Mouse (Mus musculus) cerebellum, adult 2 months (tissue): ENCODE results near the gene Stat5a. TPM values are rescaled to one million over a fixed set of nuclear protein-coding genes. Genes with fewer than 3 reads are reported as not detected.
A peak's percentile ranks its signal among the peaks of the same experiment; 100 is the strongest.

Experiments
- DNase-seq, 2 experiments: peaks; one replicate each; pipeline ENCODE4 v3.0.0; 2021
- H3K27ac ChIP-seq: fragments of 200-500 bp; 2 replicates; pipeline ENCODE4 v1.5.1; 2012; ENCODE audit warnings: low read length, control low read depth, inconsistent platforms; ENCODE audit not compliant: insufficient read depth
- H3K27me3 ChIP-seq: fragments of 200-500 bp; 2 replicates; pipeline ENCODE4 v1.6.1; 2012; ENCODE audit warnings: inconsistent platforms, mild to moderate bottlenecking, low read length, moderate library complexity; ENCODE audit not compliant: control insufficient read depth, insufficient read depth
- H3K4me1 ChIP-seq: fragments of 200-500 bp; 2 replicates; pipeline ENCODE4 v1.6.1; 2011; ENCODE audit warnings: low read length; ENCODE audit not compliant: control insufficient read depth, insufficient read depth
- H3K4me3 ChIP-seq: fragments of 200-500 bp; replicated peaks from 2 replicates; pipeline ENCODE3; 2011; ENCODE audit warnings: mild to moderate bottlenecking, low read depth, low read length, control low read depth; ENCODE audit not compliant: insufficient read depth
- CTCF ChIP-seq: fragments of 200-500 bp; IDR thresholded peaks from 2 replicates; pipeline ENCODE4 v1.5.1; 2011; ENCODE audit warnings: low read depth, mild to moderate bottlenecking, control low read depth, low read length, moderate library complexity, borderline replicate concordance; ENCODE audit not compliant: insufficient read depth
- POLR2A ChIP-seq: fragments of 200-500 bp; IDR thresholded peaks from 2 replicates; pipeline ENCODE4 v1.6.1; 2011; ENCODE audit warnings: low read length, control low read depth, borderline replicate concordance; ENCODE audit not compliant: insufficient read depth
- WGBS: fragments of 180-500 bp; shearing (Covaris S2); methylation state at CpG from one replicate; pipeline ENCODE4 v1.1.7; 2018; 5-methylcytosine and 5-hydroxymethylcytosine counted together
- polyA plus RNA-seq: library from polyadenylated mRNA; depleted of rRNA; stranded (reverse); fragments of >200 nt; gene quantifications from 2 replicates; pipeline ENCODE4 v1.2.3, GENCODE M21; 2012

Stat5a gene
- polyA plus RNA-seq, 1 experiment, result 3.0 TPM

DNA sequence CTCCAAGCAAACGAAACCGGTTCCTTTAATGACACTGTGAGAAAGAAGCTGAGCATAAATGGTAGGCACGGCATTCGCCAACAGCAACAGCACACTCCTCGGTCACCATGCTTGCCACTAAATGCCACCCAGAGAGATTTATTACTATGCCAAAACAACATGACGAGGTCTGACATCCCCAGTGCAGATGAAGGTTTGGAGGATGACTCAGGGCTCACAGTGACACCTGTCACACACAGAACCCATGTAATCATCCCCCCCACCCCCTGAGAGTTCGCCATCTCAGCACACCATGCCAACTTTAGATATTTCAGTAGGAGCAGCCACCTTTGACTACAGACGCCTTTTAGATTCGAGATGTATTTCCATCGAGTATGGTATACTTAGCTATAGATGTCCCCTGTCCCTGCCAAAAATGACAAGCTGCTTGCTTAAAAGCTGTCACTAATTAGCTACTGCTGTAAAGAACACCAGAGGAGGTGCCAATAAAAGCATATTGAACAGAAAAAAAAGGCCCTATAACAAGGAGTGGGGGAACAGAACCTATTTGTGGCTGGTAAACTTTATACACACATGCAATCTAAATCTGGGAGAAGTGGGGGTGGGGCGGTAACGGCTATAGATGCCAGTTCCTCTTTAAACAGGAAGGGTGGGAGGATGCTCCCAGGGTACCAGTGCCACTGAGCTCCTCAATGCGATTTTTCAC, 32.8 kb upstream of the Stat5a start:
- 32% methylated on average over 13 of the region's 13 CpGs for WGBS
- H3K4me1 ChIP-seq, result peaks cover 34% of the 10 kb centered on the region
- H3K4me3 ChIP-seq, result no peak overlapping the region
- H3K27me3 ChIP-seq, result no peaks in the 10 kb centered on the region
- DNase-seq, result peak; percentile 40 to 69
- no peak for TF ChIP-seq CTCF
- no peak for TF ChIP-seq POLR2A
- no peak overlapping the region for H3K27ac ChIP-seq

DNA sequence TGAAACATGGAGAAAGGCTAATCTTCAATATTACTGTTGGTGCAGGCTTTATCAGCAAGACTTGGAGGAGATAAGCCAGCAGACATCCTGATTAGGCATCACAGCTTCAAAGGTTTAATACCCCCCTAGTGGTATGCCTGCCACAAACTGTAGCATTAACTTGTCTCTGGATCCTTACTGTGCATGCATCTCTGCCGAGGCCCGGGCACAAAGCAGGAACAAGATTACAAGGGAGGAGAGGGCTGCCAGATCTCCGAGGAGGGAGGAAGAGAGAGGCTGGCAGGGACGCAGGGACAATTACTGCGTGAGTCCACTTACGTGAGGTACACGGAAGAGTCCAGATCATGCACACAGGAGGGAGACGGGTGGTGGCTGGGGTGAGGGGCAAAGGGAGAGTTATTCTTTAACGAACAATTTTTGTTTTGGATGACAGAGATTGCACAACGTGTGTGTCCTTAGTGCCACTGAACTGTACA, 30.4 kb upstream of the Stat5a start:
- no peaks in the 10 kb centered on the region for H3K27me3 ChIP-seq
- DNase-seq, result peak; percentile 58 to 60
- TF ChIP-seq POLR2A, result no peak
- 0 out of 2 replicates have a peak, but pooled peaks have one; percentile 14 for TF ChIP-seq CTCF
- WGBS, result 7% methylated on average over 10 of the region's 10 CpGs
- peak overlapping the region; percentile 19 for H3K4me3 ChIP-seq
- peaks cover 26% of the 10 kb centered on the region for H3K4me1 ChIP-seq
- H3K27ac ChIP-seq, result peak overlapping the region; percentile 19

DNA sequence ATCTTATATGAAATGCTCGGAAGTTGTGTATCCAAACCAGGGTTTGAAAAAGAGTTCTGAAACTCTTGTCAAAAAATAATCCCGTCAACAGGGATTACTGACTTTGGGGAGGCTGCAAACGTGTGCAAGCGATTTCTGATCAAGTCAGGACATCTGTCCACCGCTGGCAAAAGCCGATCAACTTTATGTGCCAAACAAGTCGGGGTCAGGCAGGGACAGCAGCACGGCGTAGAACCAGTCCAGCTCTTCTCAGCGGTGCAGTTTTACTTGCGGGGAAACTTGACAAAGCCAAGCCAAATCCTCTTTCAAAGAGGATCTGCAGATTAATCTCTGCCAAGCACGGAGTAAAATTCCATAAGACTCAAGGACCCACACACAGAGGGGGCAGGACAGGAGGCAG, 29.5 kb upstream of the Stat5a start:
- no peaks in the 10 kb centered on the region for H3K27me3 ChIP-seq
- peak in 1 of 2 experiments; percentile 37 for DNase-seq
- H3K4me3 ChIP-seq, result no peak overlapping the region
- 38% methylated on average over 12 of the region's 12 CpGs for WGBS
- no peak overlapping the region for H3K27ac ChIP-seq
- peaks cover 21% of the 10 kb centered on the region for H3K4me1 ChIP-seq
- TF ChIP-seq CTCF, result no peak
- no peak for TF ChIP-seq POLR2A

DNA sequence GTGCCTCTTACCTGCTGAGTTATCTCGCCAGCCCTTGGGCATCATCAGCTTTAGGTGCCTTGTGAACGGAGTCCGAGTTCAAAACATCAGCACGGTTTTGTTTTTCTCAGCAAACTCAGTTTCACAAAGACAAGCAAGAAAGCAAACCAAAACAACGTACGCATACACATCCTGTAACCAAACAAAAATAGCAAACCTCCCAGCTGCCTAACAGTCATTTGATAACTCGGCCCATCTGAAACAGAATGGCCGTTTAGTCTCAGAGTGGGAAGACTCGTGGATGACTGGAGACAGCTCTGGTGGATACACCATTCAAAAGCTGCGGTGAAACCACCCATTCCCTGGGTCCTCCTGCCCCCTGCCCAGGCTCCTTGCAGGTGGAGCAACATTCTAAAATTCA, 27.8 kb upstream of the Stat5a start:
- H3K27ac ChIP-seq, result no peak overlapping the region
- H3K4me3 ChIP-seq, result no peak overlapping the region
- H3K4me1 ChIP-seq, result peaks cover 12% of the 10 kb centered on the region
- 84% methylated on average over 10 of the region's 10 CpGs for WGBS
- no peak for DNase-seq
- no peaks in the 10 kb centered on the region for H3K27me3 ChIP-seq
- no peak for TF ChIP-seq POLR2A
- no peak for TF ChIP-seq CTCF

DNA sequence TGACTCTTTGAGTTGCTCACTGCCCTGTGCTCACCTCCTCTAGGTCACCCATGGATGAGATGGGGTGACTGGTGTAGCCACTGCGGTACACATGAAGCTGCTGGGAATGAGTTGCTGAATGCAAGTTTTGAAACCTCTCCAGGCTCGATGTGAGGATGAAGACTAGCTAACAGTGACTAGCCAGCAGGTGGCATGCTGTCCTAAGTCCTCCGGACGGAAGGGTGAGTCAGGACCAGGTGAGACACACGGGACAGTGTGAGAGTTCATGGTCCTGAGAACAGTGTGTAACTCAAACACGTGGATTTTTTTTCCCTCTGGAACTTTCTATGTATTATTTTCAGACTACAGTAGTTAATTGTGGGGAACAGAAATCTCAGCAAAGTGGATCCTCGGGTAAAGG, 25.7 kb upstream of the Stat5a start:
- Histone ChIP-seq H3K4me1 (peaks cover 8% of the 10 kb centered on the region), H3K27me3 (no peaks in the 10 kb centered on the region), H3K27ac (no peak overlapping the region), H3K4me3 (no peak overlapping the region)
- TF ChIP-seq POLR2A (no peak), CTCF (peak; percentile 43; the same call in 1 of the 2 replicates)
- WGBS, result 54% methylated on average over 7 of the region's 7 CpGs
- no peak for DNase-seq

DNA sequence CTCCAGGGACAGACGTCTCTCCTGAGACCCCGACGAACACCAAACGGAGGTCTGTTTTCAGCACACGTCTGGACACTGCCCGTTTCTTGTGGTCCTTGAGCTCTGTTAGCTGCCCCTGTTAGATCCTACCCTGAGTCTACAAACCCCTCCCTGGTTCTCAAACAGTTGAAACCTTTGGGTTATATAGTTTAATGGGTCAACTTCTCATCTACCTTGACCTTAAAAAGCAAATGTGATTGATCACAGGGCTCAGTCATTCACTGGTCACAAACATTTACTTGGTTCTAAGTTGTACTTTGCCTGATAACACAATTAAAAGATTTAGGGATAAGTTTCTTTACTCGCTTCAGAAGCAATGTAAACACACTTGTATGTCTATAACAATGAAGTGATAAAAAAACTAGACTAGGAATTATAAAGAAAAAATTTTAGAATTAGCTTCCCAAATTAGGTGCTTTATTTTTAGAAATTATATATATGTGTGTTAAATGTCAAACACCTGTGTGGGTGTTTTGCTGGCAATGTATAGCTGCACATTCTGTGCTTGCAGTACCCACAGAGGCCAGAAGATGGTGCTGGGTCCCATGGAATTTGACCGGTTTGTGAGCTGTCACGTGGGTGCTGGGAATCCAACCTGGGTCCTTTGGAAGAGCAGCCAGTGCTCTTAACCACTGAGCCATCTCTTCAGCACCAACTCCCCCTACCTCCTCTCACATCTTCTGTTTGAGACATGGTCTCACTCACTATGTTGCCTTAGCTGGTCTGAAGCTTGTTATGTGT, 22.0 kb upstream of the Stat5a start:
- no peak overlapping the region for H3K27ac ChIP-seq
- 85% methylated on average over 9 of the region's 9 CpGs for WGBS
- no peaks in the 10 kb centered on the region for H3K27me3 ChIP-seq
- no peak for DNase-seq
- H3K4me1 ChIP-seq, result peaks cover 3% of the 10 kb centered on the region; the same call in 1 of the 2 replicates
- TF ChIP-seq POLR2A, result no peak
- TF ChIP-seq CTCF, result peak; percentile 37; the same call in 1 of the 2 replicates
- no peak overlapping the region for H3K4me3 ChIP-seq

DNA sequence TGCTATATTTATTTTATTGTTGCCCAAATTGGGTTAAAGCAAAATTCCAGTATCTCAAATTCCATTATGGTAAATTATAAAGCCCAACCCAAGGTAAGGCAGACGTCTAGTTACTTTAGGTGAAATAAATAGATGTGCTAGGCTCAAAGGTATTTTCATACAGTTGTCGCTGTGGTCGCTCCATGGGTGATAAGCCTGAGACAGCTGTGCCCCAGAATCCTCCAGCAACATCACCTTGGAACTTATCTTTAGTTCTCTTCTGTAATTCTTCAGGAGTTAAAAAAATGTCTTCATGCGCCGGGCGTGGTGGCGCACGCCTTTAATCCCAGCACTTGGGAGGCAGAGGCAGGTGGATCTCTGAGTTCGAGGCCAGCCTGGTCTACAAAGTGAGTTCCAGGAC, 20.3 kb upstream of the Stat5a start:
- Histone ChIP-seq H3K27ac (no peak overlapping the region), H3K4me3 (no peak overlapping the region), H3K4me1 (peaks cover 3% of the 10 kb centered on the region; the same call in 1 of the 2 replicates), H3K27me3 (no peaks in the 10 kb centered on the region)
- 97% methylated on average over 9 of the region's 9 CpGs for WGBS
- no peak for DNase-seq
- no peak for TF ChIP-seq CTCF
- no peak for TF ChIP-seq POLR2A

DNA sequence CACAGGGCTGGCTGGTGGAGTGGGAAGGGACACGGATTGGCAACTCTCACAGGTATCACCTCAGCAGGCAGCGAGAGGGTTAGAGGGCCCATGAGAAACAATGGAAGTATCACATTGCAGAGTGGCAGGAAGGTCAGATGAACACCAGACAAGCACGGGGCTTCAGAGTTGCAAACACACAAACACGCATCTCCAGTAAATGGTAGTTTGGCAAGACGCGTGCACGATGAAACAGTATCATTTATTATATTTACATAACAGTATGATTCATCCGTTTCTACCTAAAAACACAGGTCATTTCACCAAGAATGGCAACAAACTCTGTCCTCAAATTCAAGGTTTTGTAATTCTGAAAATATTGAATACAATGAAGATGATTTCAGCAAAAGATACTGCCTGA, 19.6 kb upstream of the Stat5a start:
- Histone ChIP-seq H3K27ac (no peak overlapping the region), H3K4me1 (peaks cover 3% of the 10 kb centered on the region; the same call in 1 of the 2 replicates), H3K27me3 (no peaks in the 10 kb centered on the region), H3K4me3 (no peak overlapping the region)
- TF ChIP-seq POLR2A, result no peak
- TF ChIP-seq CTCF, result no peak
- no peak for DNase-seq
- WGBS, result 66% methylated on average over 8 of the region's 8 CpGs
